Mouse (Mus musculus) hindbrain, embryonic 13.5 days (tissue): ENCODE data around the gene Lilra5. TPM values are rescaled to one million over a fixed set of nuclear protein-coding genes. Genes with fewer than 3 reads are reported as not detected.
"Not testable (repeated sequence)": the region's sequence is repeated elsewhere in the genome, so short reads cannot be mapped to it uniquely, and the experiment has no call there.

Experiments
- ATAC-seq: fragments of 200-750 bp; cut with Nextera tagmentation; 2 replicates; pipeline ENCODE4 v1.8.0; 2017; ENCODE audit warnings: moderate TSS enrichment; ENCODE audit not compliant: low FRiP score
- H3K27ac ChIP-seq: fragments of 300-500 bp; sonication (generic); 2 replicates; pipeline ENCODE4 v1.5.1; 2015; ENCODE audit warnings: inconsistent platforms, mild to moderate bottlenecking, moderate library complexity
- H3K27me3 ChIP-seq: fragments of 300-500 bp; sonication (generic); 2 replicates; pipeline ENCODE4 v1.6.1; 2015; ENCODE audit warnings: mild to moderate bottlenecking, inconsistent platforms
- H3K36me3 ChIP-seq: fragments of 300-500 bp; sonication (generic); 2 replicates; pipeline ENCODE4 v1.6.1; 2015; ENCODE audit warnings: mild to moderate bottlenecking, inconsistent platforms
- H3K4me1 ChIP-seq: fragments of 300-500 bp; sonication (generic); replicated peaks from 2 replicates; pipeline ENCODE4 v1.6.1; 2015; ENCODE audit warnings: inconsistent platforms
- H3K4me2 ChIP-seq: fragments of 300-500 bp; sonication (generic); 2 replicates; pipeline ENCODE4 v1.6.1; 2015; ENCODE audit warnings: inconsistent platforms, mild to moderate bottlenecking, moderate library complexity
- H3K4me3 ChIP-seq: fragments of 300-500 bp; sonication (generic); 2 replicates; pipeline ENCODE4 v1.5.1; 2015; ENCODE audit warnings: mild to moderate bottlenecking, inconsistent platforms
- H3K9ac ChIP-seq: fragments of 300-500 bp; sonication (generic); 2 replicates; pipeline ENCODE4 v1.6.1; 2015; ENCODE audit warnings: mild to moderate bottlenecking, inconsistent platforms
- H3K9me3 ChIP-seq: fragments of 300-500 bp; sonication (generic); 2 replicates; pipeline ENCODE4 v1.6.1; 2016; ENCODE audit warnings: inconsistent platforms
- WGBS: fragments of 180-500 bp; shearing (Covaris S2); methylation state at CpG from one replicate; pipeline ENCODE4 v1.1.7; 2015; 5-methylcytosine and 5-hydroxymethylcytosine counted together
- polyA plus RNA-seq: library from polyadenylated mRNA; unstranded; fragments of >200 nt; fragmentation: Nextera tagmentation; extraction: Ambion mirVana; gene quantifications from 2 replicates; pipeline ENCODE4 v1.2.1, GENCODE M21; 2015

The Lilra5 gene
- polyA plus RNA-seq, 1 experiment from 2014 or later: not detected

GRCm38 (mm10) chr7:4275500-4275899 lies 37.9 kb downstream of the Lilra5 start:
- H3K9ac ChIP-seq, H3K27me3 ChIP-seq, H3K4me2 ChIP-seq, ATAC-seq, H3K27ac ChIP-seq, H3K4me3 ChIP-seq, H3K4me1 ChIP-seq, H3K9me3 ChIP-seq, H3K36me3 ChIP-seq: not testable (repeated sequence)
- WGBS: 92% methylated on average over 10 of the region's 10 CpGs

GRCm38 (mm10) chr7:4292638-4293037 lies 55.1 kb downstream of the Lilra5 start:
- Histone ChIP-seq H3K4me2 (no peak overlapping the region), H3K36me3 (no peaks in the 10 kb centered on the region), H3K9me3 (no peaks in the 10 kb centered on the region; the same call in 1 of the 2 replicates), H3K27me3 (no peaks in the 10 kb centered on the region), H3K4me3 (no peak overlapping the region), H3K27ac (no peak overlapping the region), H3K9ac (no peak overlapping the region), H3K4me1 (no peaks in the 10 kb centered on the region)
- ATAC-seq: no peak
- WGBS: 78% methylated on average over 5 of the region's 5 CpGs

Other genes starting within 250 kb of the Lilra5 start
- 2.8 and 4.1 TPM in 2 replicates for gene Lair1, start 174.6 kb upstream of the Lilra5 start, polyA plus RNA-seq
- gene Ttyh1, start 118.3 kb upstream of the Lilra5 start, polyA plus RNA-seq: 132 and 138 TPM in 2 replicates
- gene Leng8, start 100.7 kb upstream of the Lilra5 start, polyA plus RNA-seq: 77.0 and 79.4 TPM in 2 replicates
- gene Leng9, start 87.4 kb upstream of the Lilra5 start, polyA plus RNA-seq: 4.7 TPM in 2 replicates
- 8.4 and 10.1 TPM in 2 replicates for gene Cdc42ep5, start 72.9 kb upstream of the Lilra5 start, polyA plus RNA-seq
- gene Ncr1, start 100.0 kb downstream of the Lilra5 start, polyA plus RNA-seq: not detected in 2 replicates
- gene Gp6, start 160.0 kb downstream of the Lilra5 start, polyA plus RNA-seq: 0.13 and 0.19 TPM in 2 replicates
- 37.2 and 37.7 TPM in 2 replicates for gene Rdh13, start 207.9 kb downstream of the Lilra5 start, polyA plus RNA-seq
- gene Eps8l1, start 222.9 kb downstream of the Lilra5 start, polyA plus RNA-seq: 9.3 and 10.6 TPM in 2 replicates